In genomic region chr4:43380951-43381350, GRCm38 (mm10) we compare ENCODE assay signal across 8 mouse cellular contexts. TPM values are rescaled to one million over a fixed set of nuclear protein-coding genes. Genes with fewer than 3 reads are reported as not detected.
DNase-seq lines count a peak whose midpoint lies in the region; ATAC-seq and TF ChIP-seq lines count a peak whose summit lies in the region.

No protein-coding gene starts in this region.

- H3K4me2 ChIP-seq in heart, embryonic 15.5 days, result peak overlapping the region; percentile 82
- H3K4me2 ChIP-seq in hindbrain, embryonic 11.5 days (replicated peaks; ENCODE audit: low read depth, low read length), result peak overlapping the region; percentile 86
- peak overlapping the region; percentile 64 for H3K4me2 ChIP-seq in midbrain, embryonic 11.5 days

- 54% methylated on average over 10 of the region's 10 CpGs for WGBS in heart, embryonic 15.5 days
- WGBS in hindbrain, embryonic 11.5 days, result 59% methylated on average over 10 of the region's 10 CpGs
- WGBS in midbrain, embryonic 11.5 days, result 59% methylated on average over 10 of the region's 10 CpGs

- no peak for DNase-seq in heart, postnatal 14 days
- peak; percentile 6 for DNase-seq in brain, embryonic 14.5 days (ENCODE audit: low read depth)
- no peak for DNase-seq in hindbrain, embryonic 11.5 days (ENCODE audit: low spot score)
- DNase-seq in midbrain, embryonic 11.5 days (ENCODE audit: low spot score, missing footprints), result no peak
- DNase-seq in retina, embryonic 14.5 days (ENCODE audit: low spot score), result no peak
- no peak for DNase-seq in MN1 (ENCODE audit: low spot score)
- DNase-seq in layer of hippocampus, postnatal 10 days (ENCODE audit: low spot score in 2 of 2), result no peak

- TF ChIP-seq CTCF in brain, embryonic 14.5 days (IDR thresholded peaks at IDR 0.05; ENCODE audit: borderline replicate concordance, extremely low read depth, insufficient read depth, insufficient read length), result no peak

- H3K27ac ChIP-seq in heart, embryonic 15.5 days, result no peak overlapping the region; the same call in 1 of the 2 replicates
- no peak overlapping the region for H3K27ac ChIP-seq in hindbrain, embryonic 11.5 days (ENCODE audit: low read depth, low read length)
- H3K27ac ChIP-seq in midbrain, embryonic 11.5 days (ENCODE audit: low read depth, low read length), result no peak overlapping the region

- 0 out of 2 replicates have a peak, but pooled peaks cover 3% of the 10 kb centered on the region for H3K36me3 ChIP-seq in heart, embryonic 15.5 days
- no peaks in the 10 kb centered on the region for H3K36me3 ChIP-seq in hindbrain, embryonic 11.5 days (ENCODE audit: control insufficient read depth, insufficient read depth, low read length)
- H3K36me3 ChIP-seq in midbrain, embryonic 11.5 days (ENCODE audit: control insufficient read depth, insufficient read depth, low read length), result no peaks in the 10 kb centered on the region

- H3K9me3 ChIP-seq in heart, embryonic 15.5 days (replicated peaks), result no peaks in the 10 kb centered on the region
- H3K9me3 ChIP-seq in hindbrain, embryonic 11.5 days (ENCODE audit: control insufficient read depth, low read length), result no peaks in the 10 kb centered on the region
- H3K9me3 ChIP-seq in midbrain, embryonic 11.5 days (ENCODE audit: control insufficient read depth, low read length), result no peaks in the 10 kb centered on the region

- ATAC-seq in heart, embryonic 15.5 days (replicated peaks; ENCODE audit: insufficient number of reproducible peaks, insufficient read depth, low FRiP score, low read depth), result no peak
- ATAC-seq in hindbrain, embryonic 11.5 days (ENCODE audit: low FRiP score), result peak; percentile 12; the same call in 1 of the 2 replicates
- ATAC-seq in midbrain, embryonic 11.5 days (ENCODE audit: low FRiP score), result no peak

- H3K4me3 ChIP-seq in heart, embryonic 15.5 days, result peak overlapping the region; percentile 93
- peak overlapping the region; percentile 65 for H3K4me3 ChIP-seq in hindbrain, embryonic 11.5 days (ENCODE audit: low read depth, low read length)
- peak overlapping the region; percentile 57 for H3K4me3 ChIP-seq in midbrain, embryonic 11.5 days (ENCODE audit: low read depth, low read length)

- peaks cover 20% of the 10 kb centered on the region for H3K4me1 ChIP-seq in heart, embryonic 15.5 days (replicated peaks)
- H3K4me1 ChIP-seq in hindbrain, embryonic 11.5 days (replicated peaks; ENCODE audit: control insufficient read depth, insufficient read depth, low read length), result peaks cover 5% of the 10 kb centered on the region; the same call in 1 of the 2 replicates
- peaks cover 8% of the 10 kb centered on the region for H3K4me1 ChIP-seq in midbrain, embryonic 11.5 days (ENCODE audit: control insufficient read depth, insufficient read depth, low read length)

- H3K27me3 ChIP-seq in heart, embryonic 15.5 days, result no peaks in the 10 kb centered on the region
- no peaks in the 10 kb centered on the region for H3K27me3 ChIP-seq in hindbrain, embryonic 11.5 days (ENCODE audit: control insufficient read depth, insufficient read depth, low read length)
- no peaks in the 10 kb centered on the region for H3K27me3 ChIP-seq in midbrain, embryonic 11.5 days (ENCODE audit: control insufficient read depth, insufficient read depth, low read length)

- TF ChIP-seq POLR2A in brain, embryonic 14.5 days (IDR thresholded peaks at IDR 0.05; ENCODE audit: borderline replicate concordance, extremely low read depth, insufficient read depth, insufficient read length, poor library complexity, severe bottlenecking), result no peak

- intact Hi-C loops in heart, postnatal 14 days (cut with DNase I), result loop anchor here (1.0 to 2.0 kb wide), 2 partner anchors 38 to 114 kb away; partner anchors contain the start of gene Atp8b5

- H3K9ac ChIP-seq in heart, embryonic 15.5 days, result peak overlapping the region; percentile 93
- peak overlapping the region; percentile 75 for H3K9ac ChIP-seq in hindbrain, embryonic 11.5 days (ENCODE audit: low read depth, low read length)
- no peak overlapping the region for H3K9ac ChIP-seq in midbrain, embryonic 11.5 days (ENCODE audit: low read length)

RNA-seq across cellular contexts. Expression of gene Rusc2, which starts 0.8 kb away (rescaled TPM):
- 14.7 and 17.2 TPM in 2 replicates for polyA plus RNA-seq in heart, embryonic 15.5 days (2015; fragmentation: Nextera tagmentation; extraction: Ambion mirVana)
- total RNA-seq in heart, postnatal 14 days (2021), result 10 to 100 TPM; 43.8 to 51.1 TPM
- 49.8 and 124 TPM in 2 replicates for polyA plus RNA-seq in brain, embryonic 14.5 days (2012; rRNA removed)
- 15.8 and 19.1 TPM in 2 replicates for polyA plus RNA-seq in hindbrain, embryonic 11.5 days (2014; fragmentation: Nextera tagmentation; extraction: Ambion mirVana)
- polyA plus RNA-seq in midbrain, embryonic 11.5 days (2014; fragmentation: Nextera tagmentation; extraction: Ambion mirVana), result 13.7 TPM in 2 replicates
- total RNA-seq in layer of hippocampus, postnatal 10 days (2021), result 100 to 1,000 TPM; 126 to 129 TPM

RNA-seq across cellular contexts. Expression of gene Fam166b, which starts 48.0 kb away (rescaled TPM):
- polyA plus RNA-seq in heart, embryonic 15.5 days (2015; fragmentation: Nextera tagmentation; extraction: Ambion mirVana), result 0.16 and 0.18 TPM in 2 replicates
- total RNA-seq in heart, postnatal 14 days (2021), result under 1 TPM in 1 of 2 experiments, not detected in 1; 0.38 TPM
- 1.1 and 1.7 TPM in 2 replicates for polyA plus RNA-seq in brain, embryonic 14.5 days (2012; rRNA removed)
- 0.26 and 0.70 TPM in 2 replicates for polyA plus RNA-seq in hindbrain, embryonic 11.5 days (2014; fragmentation: Nextera tagmentation; extraction: Ambion mirVana)
- 0.54 and 0.59 TPM in 2 replicates for polyA plus RNA-seq in midbrain, embryonic 11.5 days (2014; fragmentation: Nextera tagmentation; extraction: Ambion mirVana)
- total RNA-seq in layer of hippocampus, postnatal 10 days (2021), result 1 to 10 TPM in 1 of 2 experiments, under 1 TPM in 1; 0.98 to 2.6 TPM
